Mouse (Mus musculus) liver, embryonic 12.5 days (tissue): ENCODE measurements around the gene Nfe2. TPM values are rescaled to one million over a fixed set of nuclear protein-coding genes. Genes with fewer than 3 reads are reported as not detected.
"Not testable (repeated sequence)": the region's sequence is repeated elsewhere in the genome, so short reads cannot be mapped to it uniquely, and the experiment has no call there.

ENCODE experiments used
- ATAC-seq: fragments of 200-750 bp; cut with Nextera tagmentation; 2 replicates; pipeline ENCODE4 v1.8.0; 2017; ENCODE audit warnings: moderate number of reproducible peaks, mild to moderate bottlenecking, moderate library complexity
- H3K27ac ChIP-seq: fragments of 300-500 bp; sonication (generic); 2 replicates; pipeline ENCODE4 v1.5.1; 2016; ENCODE audit warnings: mild to moderate bottlenecking
- H3K27me3 ChIP-seq: fragments of 300-500 bp; sonication (generic); replicated peaks from 2 replicates; pipeline ENCODE4 v1.6.1; 2016; ENCODE audit warnings: mild to moderate bottlenecking, moderate library complexity
- H3K36me3 ChIP-seq: fragments of 300-500 bp; sonication (generic); 2 replicates; pipeline ENCODE4 v1.6.1; 2016; ENCODE audit warnings: mild to moderate bottlenecking, moderate library complexity
- H3K4me1 ChIP-seq: fragments of 300-500 bp; sonication (generic); 2 replicates; pipeline ENCODE4 v1.6.1; 2016
- H3K4me2 ChIP-seq: fragments of 300-500 bp; sonication (generic); 2 replicates; pipeline ENCODE4 v1.6.1; 2016; ENCODE audit warnings: mild to moderate bottlenecking, moderate library complexity
- H3K4me3 ChIP-seq: fragments of 300-500 bp; sonication (generic); 2 replicates; pipeline ENCODE4 v1.5.1; 2016; ENCODE audit warnings: mild to moderate bottlenecking, moderate library complexity
- H3K9ac ChIP-seq: fragments of 300-500 bp; sonication (generic); 2 replicates; pipeline ENCODE4 v1.6.1; 2016; ENCODE audit warnings: mild to moderate bottlenecking, moderate library complexity
- H3K9me3 ChIP-seq: fragments of 300-500 bp; sonication (generic); replicated peaks from 2 replicates; pipeline ENCODE4 v1.6.1; 2016; ENCODE audit warnings: mild to moderate bottlenecking, moderate library complexity
- WGBS: fragments of 180-500 bp; shearing (Covaris S2); methylation state at CpG from one replicate; pipeline ENCODE4 v1.1.7; 2016; ENCODE audit not compliant: insufficient replicate concordance; 5-methylcytosine and 5-hydroxymethylcytosine counted together
- polyA plus RNA-seq: library from polyadenylated mRNA; unstranded; fragments of >200 nt; fragmentation: Nextera tagmentation; extraction: Ambion mirVana; gene quantifications from 2 replicates; pipeline ENCODE4 v1.2.1, GENCODE M21; 2016

Nfe2 gene
- polyA plus RNA-seq, 1 experiment from 2014 or later, result 168 TPM

DNA sequence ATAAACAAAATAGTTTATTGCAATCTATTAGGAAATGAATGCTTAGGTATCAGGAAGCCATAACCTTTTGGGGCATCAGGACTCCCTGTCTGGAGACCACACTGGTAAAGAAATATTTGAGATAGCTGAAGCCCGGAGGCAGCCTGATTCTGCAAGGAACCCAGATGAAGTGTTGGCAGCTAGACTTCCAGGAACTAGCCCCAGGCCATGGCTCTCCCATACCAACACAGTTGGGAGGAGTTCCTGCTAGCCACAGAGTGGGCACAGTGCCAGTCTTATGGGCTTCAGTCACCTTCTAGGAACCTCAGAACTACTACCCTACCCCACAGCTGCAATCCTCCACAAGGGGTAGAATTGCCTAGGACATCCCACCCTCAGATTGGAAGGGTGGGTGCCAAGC, 1.8 kb upstream of the Nfe2 start:
- no peaks in the 10 kb centered on the region for H3K9me3 ChIP-seq
- 13% methylated on average over 1 of the region's 1 CpGs for WGBS
- H3K27ac ChIP-seq, result peak overlapping the region; percentile 98
- H3K4me2 ChIP-seq, result peak overlapping the region; percentile 18; the same call in 1 of the 2 replicates
- no peaks in the 10 kb centered on the region for H3K27me3 ChIP-seq
- no peak for ATAC-seq
- H3K4me3 ChIP-seq, result no peak overlapping the region
- H3K36me3 ChIP-seq, result no peaks in the 10 kb centered on the region
- H3K9ac ChIP-seq, result peak overlapping the region; percentile 19; the same call in 1 of the 2 replicates
- H3K4me1 ChIP-seq, result peaks cover 76% of the 10 kb centered on the region

DNA sequence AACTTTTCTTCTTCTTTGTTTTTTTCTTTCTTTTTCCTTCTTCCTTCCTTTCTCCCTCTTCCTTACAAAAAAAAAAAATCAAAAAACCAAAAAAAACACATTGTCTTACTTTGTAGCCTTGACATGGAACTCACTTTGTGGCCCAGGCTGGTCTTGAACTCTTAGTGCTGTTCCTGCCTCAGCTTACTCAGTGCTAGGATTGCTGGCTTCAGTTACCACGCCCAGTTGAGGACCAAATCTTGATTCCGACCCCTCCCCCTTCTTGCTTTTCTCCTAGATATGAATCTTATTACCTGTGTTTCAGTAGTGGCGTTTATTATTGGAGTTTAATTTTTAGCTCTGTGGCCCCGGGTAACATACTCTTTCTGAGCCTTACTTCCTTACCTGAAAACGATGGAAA, 959 bp upstream of the Nfe2 start:
- Histone ChIP-seq H3K4me1 (peaks cover 67% of the 10 kb centered on the region), H3K9me3 (no peaks in the 10 kb centered on the region), H3K4me2 (peak overlapping the region; percentile 81), H3K27ac (peak overlapping the region; percentile 98), H3K27me3 (no peaks in the 10 kb centered on the region), H3K36me3 (no peaks in the 10 kb centered on the region), H3K4me3 (0 out of 2 replicates have a peak overlapping the region, but pooled peaks have one; percentile 77), H3K9ac (peak overlapping the region; percentile 75)
- WGBS, result 40% methylated on average over 5 of the region's 5 CpGs
- ATAC-seq, result no peak

DNA sequence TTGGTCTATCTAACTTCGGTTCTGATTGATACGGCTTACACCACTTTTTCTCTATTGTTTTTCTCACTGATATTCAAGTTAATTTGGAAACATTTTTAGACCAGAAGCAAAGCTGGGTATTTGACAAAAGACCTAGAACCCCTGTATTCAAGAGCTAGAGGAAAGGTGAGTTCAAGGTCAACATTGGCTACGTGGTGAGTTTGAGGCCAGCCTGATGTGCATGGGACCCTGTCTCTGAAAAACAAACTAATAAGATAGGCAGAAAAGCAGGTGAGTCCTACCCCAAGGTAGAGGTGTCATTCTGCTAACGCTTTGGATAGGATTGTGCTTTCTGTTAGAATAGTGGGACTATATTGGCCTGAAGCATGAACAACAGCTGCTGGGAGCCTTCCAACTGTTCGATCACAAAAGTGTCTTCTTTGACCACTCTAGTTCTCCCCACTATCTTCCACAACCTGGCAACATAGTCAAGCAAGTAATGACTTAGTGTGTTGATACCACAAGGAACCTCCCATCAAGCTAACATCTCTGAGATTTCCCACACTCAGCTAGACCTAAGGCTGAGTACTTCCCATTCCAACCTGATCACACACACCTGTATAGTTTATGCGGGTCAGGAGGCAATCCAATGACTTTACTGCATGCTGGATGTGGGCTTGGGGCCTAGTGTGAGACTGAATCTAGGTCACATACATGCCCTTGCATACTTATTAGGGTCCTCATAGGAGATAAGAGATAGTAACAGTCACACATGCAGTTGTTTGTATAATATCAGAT, 1.8 kb downstream of the Nfe2 start:
- 66% methylated on average over 6 of the region's 6 CpGs for WGBS
- H3K9ac ChIP-seq, result peak overlapping the region; percentile 97
- H3K4me2 ChIP-seq, result peak overlapping the region; percentile 81
- peaks cover 63% of the 10 kb centered on the region for H3K4me1 ChIP-seq
- peaks cover 22% of the 10 kb centered on the region for H3K36me3 ChIP-seq
- ATAC-seq, result no peak
- H3K27me3 ChIP-seq, result no peaks in the 10 kb centered on the region
- no peaks in the 10 kb centered on the region for H3K9me3 ChIP-seq
- H3K4me3 ChIP-seq, result peak overlapping the region; percentile 77
- H3K27ac ChIP-seq, result peak overlapping the region; percentile 98

DNA sequence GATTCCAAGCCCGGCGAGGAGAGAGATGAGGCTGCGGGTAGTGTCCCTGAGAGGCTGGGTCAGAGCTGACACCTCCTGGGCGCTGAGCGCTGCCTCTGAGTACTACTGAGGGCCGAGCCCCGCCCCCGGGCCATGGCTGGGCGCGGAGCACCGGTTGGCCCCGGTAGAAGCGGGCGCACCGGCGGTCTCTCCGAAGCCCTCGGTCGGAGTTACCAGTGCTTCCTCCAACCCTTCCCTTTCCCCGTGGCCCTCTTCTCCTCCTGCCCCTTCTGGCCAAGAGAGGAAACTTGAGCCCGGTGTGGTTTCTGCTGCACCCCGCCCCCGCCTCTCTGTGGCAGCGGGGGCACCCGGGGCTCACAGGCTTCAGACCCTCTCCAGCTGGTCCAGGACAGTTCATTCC, 3.0 kb downstream of the Nfe2 start:
- peaks cover 65% of the 10 kb centered on the region for H3K4me1 ChIP-seq
- no peaks in the 10 kb centered on the region for H3K27me3 ChIP-seq
- peak; percentile 50 for ATAC-seq
- peak overlapping the region; percentile 81 for H3K4me2 ChIP-seq
- H3K36me3 ChIP-seq, result peaks cover 34% of the 10 kb centered on the region
- H3K4me3 ChIP-seq, result peak overlapping the region; percentile 77
- under 1% methylated on average over 25 of the region's 25 CpGs for WGBS
- peak overlapping the region; percentile 98 for H3K27ac ChIP-seq
- H3K9ac ChIP-seq, result peak overlapping the region; percentile 97
- H3K9me3 ChIP-seq, result no peaks in the 10 kb centered on the region

DNA sequence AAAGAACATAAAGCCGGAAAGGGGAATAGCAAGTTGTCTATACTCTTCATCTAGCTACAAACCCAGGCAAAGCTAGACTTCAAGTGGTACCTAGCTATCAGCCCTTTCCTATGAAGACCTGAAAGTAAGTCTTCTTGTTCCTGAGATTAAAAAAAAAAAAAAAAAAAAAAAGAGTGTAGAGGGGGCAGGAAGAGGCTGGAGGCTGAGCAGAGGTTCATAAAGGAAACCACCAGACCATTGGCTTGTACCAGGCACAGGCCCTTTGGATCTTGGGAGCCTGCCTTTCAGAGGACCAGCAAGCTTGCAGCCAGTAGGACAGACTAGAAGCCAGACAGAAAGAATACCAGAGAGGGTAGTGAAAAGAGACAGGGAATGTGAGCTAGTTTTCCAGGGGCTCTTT, 4.9 kb downstream of the Nfe2 start:
- H3K4me1 ChIP-seq, result peaks cover 64% of the 10 kb centered on the region
- 71% methylated on average over 1 of the region's 1 CpGs for WGBS
- H3K9ac ChIP-seq, result peak overlapping the region; percentile 97
- H3K9me3 ChIP-seq, result no peaks in the 10 kb centered on the region
- H3K36me3 ChIP-seq, result peaks cover 50% of the 10 kb centered on the region
- H3K27ac ChIP-seq, result peak overlapping the region; percentile 98
- H3K4me2 ChIP-seq, result peak overlapping the region; percentile 81
- no peak for ATAC-seq
- no peaks in the 10 kb centered on the region for H3K27me3 ChIP-seq
- peak overlapping the region; percentile 77 for H3K4me3 ChIP-seq

DNA sequence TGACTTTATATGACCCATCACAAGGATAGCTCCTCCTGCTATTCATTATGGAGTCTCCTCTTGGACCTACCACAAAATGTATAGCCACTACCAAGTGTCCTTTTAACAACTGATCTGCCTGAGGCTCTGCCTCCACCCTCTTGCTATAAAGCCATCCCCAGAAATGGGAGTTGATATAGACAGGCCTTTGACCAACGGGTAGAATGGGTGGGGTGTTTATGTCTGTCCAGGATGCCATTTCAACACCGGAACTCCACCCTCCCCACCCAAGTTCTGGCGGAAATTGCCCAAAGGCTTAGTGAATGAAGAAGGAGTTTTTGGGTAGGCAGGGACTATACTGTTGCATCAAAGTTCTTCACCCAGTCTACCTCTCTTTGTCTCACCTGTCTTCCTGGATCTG, 5.5 kb downstream of the Nfe2 start:
- Histone ChIP-seq H3K27me3 (no peaks in the 10 kb centered on the region), H3K4me3 (peak overlapping the region; percentile 77), H3K9me3 (no peaks in the 10 kb centered on the region), H3K4me2 (peak overlapping the region; percentile 81), H3K4me1 (peaks cover 66% of the 10 kb centered on the region), H3K9ac (peak overlapping the region; percentile 97), H3K27ac (peak overlapping the region; percentile 98), H3K36me3 (peaks cover 57% of the 10 kb centered on the region)
- ATAC-seq, result peak; percentile 58
- WGBS, result 21% methylated on average over 3 of the region's 3 CpGs

GRCm38 (mm10) chr15:103251595-103251994, 6.6 kb downstream of the Nfe2 start:
- peak overlapping the region; percentile 81 for H3K4me2 ChIP-seq
- peak overlapping the region; percentile 97 for H3K9ac ChIP-seq
- H3K27ac ChIP-seq, result peak overlapping the region; percentile 98
- peak; percentile 82 for ATAC-seq
- H3K4me1 ChIP-seq, result peaks cover 62% of the 10 kb centered on the region
- H3K27me3 ChIP-seq, result no peaks in the 10 kb centered on the region
- peak overlapping the region; percentile 77 for H3K4me3 ChIP-seq
- H3K36me3 ChIP-seq, result peaks cover 68% of the 10 kb centered on the region
- 0% methylated on average over 1 of the region's 1 CpGs for WGBS
- H3K9me3 ChIP-seq, result no peaks in the 10 kb centered on the region

DNA sequence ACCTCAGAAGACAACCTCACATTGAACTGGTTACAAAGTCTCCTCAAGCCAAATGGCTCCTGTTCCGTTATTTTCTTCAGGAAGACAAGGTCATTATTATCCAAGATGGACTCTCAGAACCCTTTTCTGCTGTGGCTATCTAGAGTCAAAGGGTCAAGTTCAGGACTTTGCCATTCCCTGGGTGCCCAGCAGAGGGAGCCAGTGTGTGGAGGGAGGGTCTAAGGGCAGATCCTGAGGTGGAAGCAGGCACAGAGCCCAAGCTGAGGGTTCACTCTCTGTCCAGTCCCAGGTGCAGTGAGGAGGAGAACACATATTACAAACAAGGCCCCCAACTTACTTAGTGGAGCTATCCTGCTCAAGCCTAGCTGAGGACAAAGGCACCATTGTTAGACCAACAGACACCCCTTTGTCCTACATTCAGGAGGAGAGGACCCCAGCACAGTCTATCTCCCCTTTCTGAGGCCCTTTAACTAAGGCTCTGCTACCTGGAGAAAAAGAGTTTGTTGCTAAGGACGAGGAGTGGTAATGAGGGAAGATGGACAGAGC, 7.9 kb downstream of the Nfe2 start:
- Histone ChIP-seq H3K36me3 (peaks cover 81% of the 10 kb centered on the region), H3K9ac (peak overlapping the region; percentile 80), H3K4me1 (peaks cover 61% of the 10 kb centered on the region), H3K27ac (peak overlapping the region; percentile 98), H3K4me3 (peak overlapping the region; percentile 77), H3K4me2 (peak overlapping the region; percentile 81), H3K27me3 (no peaks in the 10 kb centered on the region), H3K9me3 (no peaks in the 10 kb centered on the region)
- ATAC-seq, result no peak
- 25% methylated on average over 2 of the region's 2 CpGs for WGBS

GRCm38 (mm10) chr15:103249511-103249910, 8.7 kb downstream of the Nfe2 start:
- Histone ChIP-seq H3K9ac (peak overlapping the region; percentile 15; the same call in 1 of the 2 replicates), H3K4me1 (peaks cover 67% of the 10 kb centered on the region), H3K36me3 (peaks cover 87% of the 10 kb centered on the region), H3K27ac (peak overlapping the region; percentile 75), H3K4me2 (peak overlapping the region; percentile 51), H3K4me3 (peak overlapping the region; percentile 21)
- H3K27me3 ChIP-seq, ATAC-seq, H3K9me3 ChIP-seq: not testable (repeated sequence)
- 82% methylated on average over 6 of the region's 6 CpGs for WGBS

DNA sequence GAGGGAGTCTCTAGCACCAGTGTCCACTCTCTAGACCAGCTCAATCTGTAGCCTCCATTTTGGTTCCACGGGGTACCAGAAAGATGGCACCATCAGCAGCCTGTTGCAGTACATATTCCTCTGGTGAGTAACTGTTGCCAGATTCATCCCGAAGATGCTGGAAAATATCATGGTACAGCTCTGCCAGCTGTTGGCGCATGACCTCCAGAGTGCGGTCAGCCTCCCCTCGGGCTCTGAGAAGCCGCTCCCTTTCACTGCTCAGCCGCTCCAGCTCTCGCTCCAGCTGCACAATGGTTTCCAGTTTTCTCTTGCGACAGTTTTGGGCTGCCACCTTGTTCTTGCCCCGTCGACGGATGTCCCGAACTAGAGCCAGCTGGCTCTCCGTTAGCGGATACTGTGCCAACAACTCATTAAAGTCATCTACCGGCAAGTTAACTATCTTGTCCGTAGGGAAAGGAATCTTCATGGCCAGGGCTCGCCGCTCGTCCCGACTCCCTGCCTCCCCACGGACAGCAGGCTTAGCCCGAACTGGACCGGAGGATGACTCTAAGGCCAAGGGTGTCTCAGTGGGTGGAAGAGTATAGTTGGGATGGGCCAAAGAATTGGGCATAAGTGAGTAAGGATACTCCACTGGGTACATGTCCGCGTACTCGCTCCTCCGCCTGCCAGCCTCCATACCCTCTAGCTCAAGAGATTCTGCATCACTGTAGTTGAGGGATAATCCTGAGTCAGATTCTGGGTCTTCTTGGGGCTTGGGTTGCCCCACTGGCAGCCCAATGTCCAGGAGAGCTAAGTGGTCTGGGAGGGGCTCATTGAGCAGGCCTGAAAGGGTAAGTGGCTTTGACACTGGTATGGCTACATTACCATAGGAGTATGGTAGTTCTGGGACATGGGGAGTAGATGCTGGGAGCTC, 9.5 kb downstream of the Nfe2 start:
- no peaks in the 10 kb centered on the region for H3K9me3 ChIP-seq
- peaks cover 71% of the 10 kb centered on the region for H3K4me1 ChIP-seq
- peaks cover 88% of the 10 kb centered on the region for H3K36me3 ChIP-seq
- H3K9ac ChIP-seq, result peak overlapping the region; percentile 15; the same call in 1 of the 2 replicates
- 85% methylated on average over 28 of the region's 28 CpGs for WGBS
- peak overlapping the region; percentile 51 for H3K4me2 ChIP-seq
- no peak for ATAC-seq
- peak overlapping the region; percentile 21 for H3K4me3 ChIP-seq
- no peaks in the 10 kb centered on the region for H3K27me3 ChIP-seq
- peak overlapping the region; percentile 75 for H3K27ac ChIP-seq

DNA sequence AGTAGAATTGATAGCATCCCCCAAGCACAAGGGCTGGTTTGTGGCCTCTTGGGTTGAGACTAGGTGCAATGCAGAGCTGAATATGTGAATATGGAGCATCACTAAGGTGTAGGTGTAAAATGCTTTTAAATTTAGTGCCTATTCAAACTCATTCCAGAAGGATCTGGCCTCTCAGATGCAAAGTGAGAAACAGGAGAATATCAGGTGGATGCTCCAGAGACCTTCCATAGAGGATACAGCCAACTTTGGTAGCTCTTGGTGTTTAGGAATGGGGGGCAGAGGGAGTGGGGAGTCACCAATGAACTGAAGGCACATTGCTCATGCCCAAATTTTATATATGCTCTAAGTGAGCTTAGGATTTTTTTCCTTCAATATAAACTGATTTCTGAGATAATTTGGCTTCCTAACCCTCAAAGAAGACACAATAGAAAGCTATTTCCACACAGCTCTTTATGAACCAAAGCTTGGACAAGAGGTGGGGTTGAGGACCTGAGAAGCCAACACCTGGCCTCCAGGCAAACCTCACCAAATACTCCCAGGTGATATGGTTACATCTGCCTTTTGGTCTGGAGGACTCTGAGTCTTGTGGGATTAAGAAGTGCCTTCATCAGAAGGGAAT, 10.3 kb downstream of the Nfe2 start:
- Histone ChIP-seq H3K9ac (0 out of 2 replicates have a peak overlapping the region, but pooled peaks have one; percentile 5), H3K27ac (peak overlapping the region; percentile 75), H3K27me3 (no peaks in the 10 kb centered on the region), H3K36me3 (peaks cover 90% of the 10 kb centered on the region), H3K4me1 (peaks cover 79% of the 10 kb centered on the region), H3K4me2 (peak overlapping the region; percentile 51), H3K4me3 (peak overlapping the region; percentile 21; the same call in 1 of the 2 replicates), H3K9me3 (no peaks in the 10 kb centered on the region)
- no peak for ATAC-seq
